Mouse (Mus musculus): ENCODE measurements around the gene Ndufb10. TPM values are rescaled to one million over a fixed set of nuclear protein-coding genes. Genes with fewer than 3 reads are reported as not detected.

Ndufb10 gene
- polyA plus RNA-seq, 1 experiment, result 343 TPM

DNA sequence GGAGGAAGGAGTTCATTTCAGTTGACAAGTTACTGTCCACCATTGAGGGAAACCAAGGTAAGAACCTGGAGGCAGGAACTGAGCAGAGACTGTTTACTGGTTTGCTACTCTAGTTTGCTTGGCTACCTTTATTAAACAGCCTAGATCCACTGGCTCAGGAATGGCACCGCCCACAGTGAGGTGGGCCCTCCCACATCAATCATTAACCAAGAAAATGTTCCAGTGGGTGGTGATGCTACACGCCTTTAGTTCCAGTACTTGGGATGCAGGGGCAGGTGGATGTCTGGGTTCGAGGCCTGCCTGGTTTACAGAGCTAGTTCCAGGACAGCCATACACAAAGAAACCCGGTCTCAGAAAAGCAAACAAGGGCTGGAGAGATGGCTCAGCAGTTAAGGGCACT lies 14.0 kb upstream of the Ndufb10 start:
- Histone ChIP-seq H3ac (ENCODE audit: control insufficient read depth, insufficient read length, low read depth) (no peak overlapping the region), H3K79me2 (ENCODE audit: control insufficient read depth, insufficient read depth) (no peaks in the 10 kb centered on the region), H3K79me3 (ENCODE audit: low read depth) (no peaks in the 10 kb centered on the region), H3K27me3 (ENCODE audit: control insufficient read depth, insufficient read depth, insufficient read length) (no peaks in the 10 kb centered on the region), H3K36me3 (ENCODE audit: control insufficient read depth, insufficient read depth) (no peaks in the 10 kb centered on the region), H3K4me3 (ENCODE audit: insufficient read depth, poor library complexity, severe bottlenecking) (no peak overlapping the region)
- TF ChIP-seq MYOD1 (IDR thresholded peaks at IDR 0.05; ENCODE audit: control insufficient read depth, insufficient read length, low read depth), result no peak
- TF ChIP-seq CEBPB (IDR thresholded peaks at IDR 0.05; ENCODE audit: low read depth), result no peak
- TF ChIP-seq USF1 (IDR thresholded peaks at IDR 0.05; ENCODE audit: low read depth), result no peak
- TF ChIP-seq CTCF (IDR thresholded peaks at IDR 0.05; ENCODE audit: control insufficient read depth, insufficient read depth, insufficient read length), result no peak
- no peak for TF ChIP-seq MYOG (IDR thresholded peaks at IDR 0.05; ENCODE audit: control insufficient read depth, extremely low read depth, insufficient read length)
- no peak for TF ChIP-seq FOSL1 (IDR thresholded peaks at IDR 0.05; ENCODE audit: insufficient read depth, low read length, poor library complexity, severe bottlenecking)
- TF ChIP-seq MAX (IDR thresholded peaks at IDR 0.05), result no peak

DNA sequence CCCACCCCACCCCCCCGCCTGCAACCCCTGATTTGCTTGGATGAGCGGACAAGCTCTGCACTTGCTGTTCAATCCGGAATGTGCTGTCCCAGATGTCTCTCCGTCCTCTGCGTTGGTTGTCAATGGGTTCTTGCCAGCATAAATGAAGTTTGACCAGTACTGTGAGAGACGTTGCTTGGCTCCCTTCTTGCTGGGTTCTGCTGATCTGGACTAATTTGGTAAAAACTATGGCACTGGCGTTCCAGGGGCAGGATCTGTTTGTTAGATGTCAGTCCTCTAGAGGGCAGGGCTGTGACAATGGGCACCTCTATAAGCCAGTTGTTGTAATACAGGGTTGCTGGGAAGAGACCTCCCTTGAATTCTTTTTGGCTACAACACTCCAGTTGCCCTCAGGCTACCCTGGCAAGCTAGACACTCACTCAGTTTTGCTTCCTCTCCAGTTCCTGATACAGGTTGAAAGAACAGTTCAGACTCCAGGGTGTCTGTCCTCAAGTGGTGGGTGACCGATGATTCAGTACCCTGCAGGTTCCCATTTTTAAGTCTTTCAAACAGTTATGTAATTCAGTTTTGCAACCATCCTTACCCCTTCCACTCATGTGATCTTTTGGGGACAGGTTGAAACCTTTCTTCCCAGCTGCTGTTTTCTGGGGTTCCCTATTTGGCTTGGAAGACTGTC lies 13.0 kb upstream of the Ndufb10 start:
- H3K4me3 ChIP-seq (ENCODE audit: insufficient read depth, poor library complexity, severe bottlenecking), result peak overlapping the region; percentile 61
- no peaks in the 10 kb centered on the region for H3K79me3 ChIP-seq (ENCODE audit: low read depth)
- peak overlapping the region; percentile 88 for H3ac ChIP-seq (ENCODE audit: control insufficient read depth, insufficient read length, low read depth)
- TF ChIP-seq CEBPB (IDR thresholded peaks at IDR 0.05; ENCODE audit: low read depth) (no peak), USF1 (IDR thresholded peaks at IDR 0.05; ENCODE audit: low read depth) (no peak), MYOD1 (IDR thresholded peaks at IDR 0.05; ENCODE audit: control insufficient read depth, insufficient read length, low read depth) (no peak), MYOG (IDR thresholded peaks at IDR 0.05; ENCODE audit: control insufficient read depth, extremely low read depth, insufficient read length) (no peak), FOSL1 (IDR thresholded peaks at IDR 0.05; ENCODE audit: insufficient read depth, low read length, poor library complexity, severe bottlenecking) (no peak), MAX (IDR thresholded peaks at IDR 0.05) (no peak), CTCF (IDR thresholded peaks at IDR 0.05; ENCODE audit: control insufficient read depth, insufficient read depth, insufficient read length) (no peak)
- H3K36me3 ChIP-seq (ENCODE audit: control insufficient read depth, insufficient read depth), result no peaks in the 10 kb centered on the region
- H3K79me2 ChIP-seq (ENCODE audit: control insufficient read depth, insufficient read depth), result no peaks in the 10 kb centered on the region
- peaks cover 6% of the 10 kb centered on the region for H3K27me3 ChIP-seq (ENCODE audit: control insufficient read depth, insufficient read depth, insufficient read length)

DNA sequence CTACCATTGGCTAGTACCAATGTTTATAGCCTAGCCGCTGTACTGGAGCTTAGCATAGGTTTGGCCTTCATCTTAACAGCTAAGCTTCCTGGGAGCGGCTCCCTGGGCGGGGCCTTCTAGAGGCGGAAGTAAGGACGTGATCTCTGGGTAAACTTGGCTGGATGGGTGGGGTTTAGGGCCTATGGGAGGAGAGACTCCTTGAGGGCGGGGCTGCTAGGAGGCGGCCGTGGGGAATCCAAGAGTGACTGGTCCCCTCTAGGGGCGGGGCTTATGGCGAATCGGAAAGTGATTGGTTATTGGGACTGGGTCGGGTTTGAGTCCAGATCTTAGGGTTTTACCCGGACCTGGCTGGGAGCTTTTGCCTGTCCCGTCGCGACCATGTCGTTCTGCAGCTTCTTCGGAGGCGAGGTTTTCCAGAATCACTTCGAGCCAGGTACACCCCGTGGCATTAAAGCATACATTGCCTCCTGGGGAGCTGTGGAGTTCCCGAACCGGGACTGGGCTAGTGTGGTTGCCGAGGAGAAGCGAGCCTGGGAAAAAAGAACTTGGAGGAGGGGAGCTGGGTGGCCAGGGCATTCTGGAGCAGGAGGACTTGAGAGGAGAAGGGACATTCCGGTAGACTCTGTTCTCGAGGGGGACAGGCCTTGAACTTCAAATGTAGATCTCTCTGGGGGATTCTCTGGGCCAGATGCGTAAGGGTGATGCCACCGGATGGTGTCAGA lies 12.2 kb upstream of the Ndufb10 start, which contains the start of gene Msrb1:
Gene Msrb1, plus strand, starts transcription at position 313 of the 722 bp plus-strand sequence.
- TF ChIP-seq MAX (IDR thresholded peaks at IDR 0.05), result no peak
- TF ChIP-seq FOSL1 (IDR thresholded peaks at IDR 0.05; ENCODE audit: insufficient read depth, low read length, poor library complexity, severe bottlenecking), result no peak
- Histone ChIP-seq H3ac (ENCODE audit: control insufficient read depth, insufficient read length, low read depth) (peak within 1 kb of the TSS; percentile 88), H3K27me3 (ENCODE audit: control insufficient read depth, insufficient read depth, insufficient read length) (peaks cover 6% of the 10 kb centered on the region), H3K36me3 (ENCODE audit: control insufficient read depth, insufficient read depth) (no peaks in the 10 kb centered on the region), H3K79me2 (ENCODE audit: control insufficient read depth, insufficient read depth) (no peaks in the 10 kb centered on the region), H3K4me3 (ENCODE audit: insufficient read depth, poor library complexity, severe bottlenecking) (peak within 1 kb of the TSS; percentile 61), H3K79me3 (ENCODE audit: low read depth) (no peaks in the 10 kb centered on the region)

GRCm38 (mm10) chr17:24735446-24735845 lies 11.2 kb upstream of the Ndufb10 start:
- no peak for TF ChIP-seq MAX (IDR thresholded peaks at IDR 0.05)
- no peak for TF ChIP-seq USF1 (IDR thresholded peaks at IDR 0.05; ENCODE audit: low read depth)
- no peak for TF ChIP-seq FOSL1 (IDR thresholded peaks at IDR 0.05; ENCODE audit: insufficient read depth, low read length, poor library complexity, severe bottlenecking)
- TF ChIP-seq MYOG (IDR thresholded peaks at IDR 0.05; ENCODE audit: control insufficient read depth, extremely low read depth, insufficient read length), result no peak
- TF ChIP-seq CEBPB (IDR thresholded peaks at IDR 0.05; ENCODE audit: low read depth), result no peak
- no peak for TF ChIP-seq MYOD1 (IDR thresholded peaks at IDR 0.05; ENCODE audit: control insufficient read depth, insufficient read length, low read depth)
- H3K4me3 ChIP-seq (ENCODE audit: insufficient read depth, poor library complexity, severe bottlenecking), result no peak overlapping the region
- H3K79me2 ChIP-seq (ENCODE audit: control insufficient read depth, insufficient read depth), result no peaks in the 10 kb centered on the region
- peaks cover 6% of the 10 kb centered on the region for H3K27me3 ChIP-seq (ENCODE audit: control insufficient read depth, insufficient read depth, insufficient read length)
- no peak overlapping the region for H3ac ChIP-seq (ENCODE audit: control insufficient read depth, insufficient read length, low read depth)
- H3K79me3 ChIP-seq (ENCODE audit: low read depth), result no peaks in the 10 kb centered on the region
- H3K36me3 ChIP-seq (ENCODE audit: control insufficient read depth, insufficient read depth), result no peaks in the 10 kb centered on the region

- Histone ChIP-seq H3K79me2 (ENCODE audit: control insufficient read depth, insufficient read depth) (no peaks in the 10 kb centered on the region), H3ac (ENCODE audit: control insufficient read depth, insufficient read length, low read depth) (no peak overlapping the region), H3K36me3 (ENCODE audit: control insufficient read depth, insufficient read depth) (no peaks in the 10 kb centered on the region), H3K27me3 (ENCODE audit: control insufficient read depth, insufficient read depth, insufficient read length) (peaks cover 6% of the 10 kb centered on the region), H3K79me3 (ENCODE audit: low read depth) (no peaks in the 10 kb centered on the region), H3K4me3 (ENCODE audit: insufficient read depth, poor library complexity, severe bottlenecking) (no peak overlapping the region)
- TF ChIP-seq USF1 (IDR thresholded peaks at IDR 0.05; ENCODE audit: low read depth), result no peak
- TF ChIP-seq CEBPB (IDR thresholded peaks at IDR 0.05; ENCODE audit: low read depth), result no peak
- no peak for TF ChIP-seq MAX (IDR thresholded peaks at IDR 0.05)
- no peak for TF ChIP-seq MYOD1 (IDR thresholded peaks at IDR 0.05; ENCODE audit: control insufficient read depth, insufficient read length, low read depth)
- no peak for TF ChIP-seq CTCF (IDR thresholded peaks at IDR 0.05; ENCODE audit: control insufficient read depth, insufficient read depth, insufficient read length)
- TF ChIP-seq MYOG (IDR thresholded peaks at IDR 0.05; ENCODE audit: control insufficient read depth, extremely low read depth, insufficient read length), result no peak
- no peak for TF ChIP-seq FOSL1 (IDR thresholded peaks at IDR 0.05; ENCODE audit: insufficient read depth, low read length, poor library complexity, severe bottlenecking)
Observed at GRCm38 (mm10) chr17:24734513-24734912, 10.2 kb upstream of the Ndufb10 start.
